In the genomic region with DNA sequence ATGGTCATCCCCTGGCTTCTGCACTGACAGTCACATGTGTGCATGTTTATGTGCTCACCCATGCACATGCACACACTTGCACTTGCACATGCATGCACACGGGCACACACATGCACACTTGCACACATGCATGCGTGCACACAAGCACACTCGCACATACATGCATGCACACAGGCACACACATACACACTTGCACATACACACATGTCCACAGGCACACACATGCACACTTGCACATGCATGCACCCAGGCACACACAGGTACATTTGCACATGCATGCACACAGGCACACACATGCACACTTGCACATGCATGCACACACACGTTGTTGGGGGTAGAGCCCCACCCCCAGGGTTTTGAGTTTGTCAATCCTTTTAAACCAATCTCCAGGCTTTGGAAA, we compare ENCODE assay signal across 28 mouse cellular contexts. TPM values are rescaled to one million over a fixed set of nuclear protein-coding genes. Genes with fewer than 3 reads are reported as not detected.
DNase-seq lines count a peak whose midpoint lies in the region; ATAC-seq and TF ChIP-seq lines count a peak whose summit lies in the region.
"Had no signal": no experiment of that assay in that cellular context is flagged by ENCODE, and none has a peak within 500 bp of the region (broad histone marks: within the 10 kb centered on the region; RNA-seq: fewer than 3 reads in every experiment).

No protein-coding gene starts in this region.

- no peaks in the 10 kb centered on the region for H3K27me3 ChIP-seq in kidney, embryonic 15.5 days
- H3K27me3 ChIP-seq in testis, adult 2 months (ENCODE audit: control insufficient read depth, insufficient read depth, low read length) = no peaks in the 10 kb centered on the region
- no peaks in the 10 kb centered on the region for H3K27me3 ChIP-seq in myocyte (ENCODE audit: control insufficient read depth, insufficient read depth, insufficient read length)
- no peaks in the 10 kb centered on the region for H3K27me3 ChIP-seq in forebrain, embryonic 11.5 days (ENCODE audit: control insufficient read depth, insufficient read depth, low read length)
- H3K27me3 ChIP-seq: heart, embryonic 15.5 days; hindbrain, embryonic 15.5 days had no signal

- peaks cover 24% of the 10 kb centered on the region for H3K4me1 ChIP-seq in kidney, embryonic 15.5 days
- H3K4me1 ChIP-seq in testis, adult 2 months (ENCODE audit: control insufficient read depth, insufficient read depth, low read length) = no peaks in the 10 kb centered on the region
- peaks cover 3% of the 10 kb centered on the region; the same call in 1 of the 2 replicates for H3K4me1 ChIP-seq in forebrain, embryonic 11.5 days (replicated peaks; ENCODE audit: control insufficient read depth, insufficient read depth, low read length)

- no peak overlapping the region for H3K4me2 ChIP-seq in kidney, embryonic 15.5 days
- peak overlapping the region; percentile 65 for H3K4me2 ChIP-seq in myocyte (ENCODE audit: low read depth)
- no peak overlapping the region for H3K4me2 ChIP-seq in forebrain, embryonic 11.5 days (ENCODE audit: low read depth, low read length, severe bottlenecking)
- H3K4me2 ChIP-seq: heart, embryonic 12.5 days; heart, embryonic 15.5 days; hindbrain, embryonic 15.5 days had no signal

- H3K4me3 ChIP-seq in kidney, embryonic 15.5 days (replicated peaks) = no peak overlapping the region
- H3K4me3 ChIP-seq in testis, adult 2 months (ENCODE audit: control insufficient read depth, low read depth, low read length) = no peak overlapping the region
- peak overlapping the region; percentile 21 for H3K4me3 ChIP-seq in myocyte
- no peak overlapping the region for H3K4me3 ChIP-seq in forebrain, embryonic 11.5 days (ENCODE audit: low read depth, low read length)
- H3K4me3 ChIP-seq: forebrain, embryonic 10.5 days; heart, embryonic 12.5 days; heart, embryonic 15.5 days; hindbrain, embryonic 15.5 days had no signal

- 0 out of 2 replicates have a peak overlapping the region, but pooled peaks have one; percentile 4 for H3K9ac ChIP-seq in kidney, embryonic 15.5 days
- no peak overlapping the region for H3K9ac ChIP-seq in forebrain, embryonic 11.5 days (ENCODE audit: low read length)
- H3K9ac ChIP-seq: forebrain, postnatal 0 days; heart, embryonic 12.5 days; heart, embryonic 15.5 days; hindbrain, embryonic 15.5 days had no signal

- TF ChIP-seq CTCF in testis, adult 2 months (IDR thresholded peaks at IDR 0.05; ENCODE audit: control insufficient read depth, insufficient read depth, insufficient replicate concordance, low read depth, low read length) = peak; percentile 10; the same call in 1 of the 2 replicates

- no peak for DNase-seq in kidney, postnatal 25 days
- DNase-seq in testis, postnatal 14 days (ENCODE audit: low spot score) = no peak
- DNase-seq in forebrain, embryonic 11.5 days (ENCODE audit: low spot score) = no peak
- DNase-seq: adrenal gland, adult 2 months; adrenal gland, postnatal 14 days; B cell, adult 2 months; cerebellum, adult 11 months; cerebellum, adult 2 months; cerebellum, adult 9-11 months; cerebellum, postnatal 25 days; embryo, embryonic 11 days; forebrain, postnatal 0 days; gastrocnemius, postnatal 25 days; heart, adult 18-20 months; heart, postnatal 10 days; heart, postnatal 36 days had no signal

- no peaks in the 10 kb centered on the region for H3K36me3 ChIP-seq in kidney, embryonic 15.5 days
- H3K36me3 ChIP-seq in testis, adult 2 months (ENCODE audit: control insufficient read depth, insufficient read depth, low read length) = no peaks in the 10 kb centered on the region
- H3K36me3 ChIP-seq in myocyte (ENCODE audit: control insufficient read depth, insufficient read depth) = no peaks in the 10 kb centered on the region
- no peaks in the 10 kb centered on the region for H3K36me3 ChIP-seq in forebrain, embryonic 11.5 days (ENCODE audit: control insufficient read depth, insufficient read depth, low read length)
- H3K36me3 ChIP-seq: forebrain, embryonic 10.5 days; heart, embryonic 12.5 days; heart, embryonic 15.5 days; hindbrain, embryonic 15.5 days had no signal

- WGBS in kidney, embryonic 15.5 days = 87% methylated on average over 4 of the region's 4 CpGs
- WGBS in forebrain, embryonic 11.5 days = 91% methylated on average over 4 of the region's 4 CpGs

- H3K9me3 ChIP-seq in kidney, embryonic 15.5 days (replicated peaks) = no peaks in the 10 kb centered on the region
- H3K9me3 ChIP-seq in forebrain, embryonic 11.5 days (ENCODE audit: control insufficient read depth, low read length) = no peaks in the 10 kb centered on the region
- H3K9me3 ChIP-seq: heart, embryonic 12.5 days; heart, embryonic 15.5 days; hindbrain, embryonic 15.5 days had no signal

- H3K79me2 ChIP-seq in myocyte (ENCODE audit: control insufficient read depth, insufficient read depth) = no peaks in the 10 kb centered on the region

- ATAC-seq in kidney, embryonic 15.5 days (replicated peaks; ENCODE audit: low FRiP score) = no peak
- no peak for ATAC-seq in forebrain, embryonic 11.5 days (replicated peaks; ENCODE audit: low FRiP score)
- ATAC-seq: forebrain, embryonic 14.5 days; forebrain, postnatal 0 days had no signal

- TF ChIP-seq POLR2A in testis, adult 2 months (IDR thresholded peaks at IDR 0.05; ENCODE audit: control insufficient read depth, low read depth, low read length) = no peak
- peak; percentile 66 for TF ChIP-seq POLR2A in myocyte (IDR thresholded peaks at IDR 0.05; ENCODE audit: insufficient read length, low read depth)

- no peak overlapping the region for H3K27ac ChIP-seq in kidney, embryonic 15.5 days
- no peak overlapping the region for H3K27ac ChIP-seq in testis, adult 2 months (ENCODE audit: control insufficient read depth, insufficient read depth, low read depth, low read length)
- H3K27ac ChIP-seq in forebrain, embryonic 11.5 days (ENCODE audit: low read depth, low read length) = no peak overlapping the region
- H3K27ac ChIP-seq: forebrain, embryonic 10.5 days; heart, embryonic 15.5 days; hindbrain, embryonic 15.5 days had no signal

- H3ac ChIP-seq in myocyte (ENCODE audit: control insufficient read depth, insufficient read length) = no peak overlapping the region

TF ChIP-seq in myocyte, 11 proteins besides CTCF, POLR2A, EP300 and RAD21:
- no peak for TF ChIP-seq USF1 (IDR thresholded peaks at IDR 0.05; ENCODE audit: low read depth)
- no peak for TF ChIP-seq REST (IDR thresholded peaks at IDR 0.05; ENCODE audit: insufficient read depth, insufficient read length)
- peak in 1 of 3 experiments; percentile 48 for TF ChIP-seq MYOG (IDR thresholded peaks at IDR 0.05; ENCODE audit: control insufficient read depth in 1 of 3, insufficient read depth in 1 of 3, insufficient read length in 2 of 3, low read depth in 2 of 3)
- TF ChIP-seq CEBPB (IDR thresholded peaks at IDR 0.05; ENCODE audit: insufficient read depth, poor library complexity, severe bottlenecking) = no peak
- no peak for TF ChIP-seq TCF3 (IDR thresholded peaks at IDR 0.05; ENCODE audit: insufficient read length, low read depth)
- no peak for TF ChIP-seq MAX (IDR thresholded peaks at IDR 0.05; ENCODE audit: low read depth)
- TF ChIP-seq POLR2AphosphoS2 (IDR thresholded peaks at IDR 0.05; ENCODE audit: insufficient read length, low read depth) = peak; percentile 75
- peak in 1 of 3 experiments; percentile 12 for TF ChIP-seq MYOD1 (IDR thresholded peaks at IDR 0.05; ENCODE audit: control insufficient read depth in 1 of 3, insufficient read length in 2 of 3, low read depth in 2 of 3)
- TF ChIP-seq SRF (IDR thresholded peaks at IDR 0.05; ENCODE audit: control insufficient read depth, insufficient read length, low read depth) = no peak
TF ChIP-seq in myocyte: peak in this region for 3.

RNA-seq across cellular contexts. Expression of a gene that starts 18.2 kb away (rescaled TPM):
- 0.14 TPM in 1 of 2 replicates, not detected in the other for polyA plus RNA-seq in kidney, embryonic 15.5 days (2015; fragmentation: Nextera tagmentation; extraction: Ambion mirVana)
- not detected in 2 replicates for polyA plus RNA-seq in testis, adult 2 months (2012; rRNA removed)
- polyA plus RNA-seq in myocyte (2012; fragmentation: generic; extraction: Trizol) = 0.07 TPM
- not detected in 2 replicates for polyA plus RNA-seq in forebrain, embryonic 11.5 days (2014; fragmentation: Nextera tagmentation; extraction: Ambion mirVana)
- polyA plus RNA-seq: adrenal gland, adult 2 months; cortical plate, adult 2 months; embryonic facial prominence, embryonic 11.5 days; embryonic facial prominence, embryonic 14.5 days; forebrain, embryonic 14.5 days; forebrain, postnatal 0 days; heart, embryonic 12.5 days; heart, embryonic 15.5 days; hindbrain, embryonic 15.5 days; intestine, embryonic 14.5 days had no signal

RNA-seq across cellular contexts. Expression of a gene that starts 21.2 kb away (rescaled TPM):
- 1.0 and 1.5 TPM in 2 replicates for polyA plus RNA-seq in kidney, embryonic 15.5 days (2015; fragmentation: Nextera tagmentation; extraction: Ambion mirVana)
- polyA plus RNA-seq in testis, adult 2 months (2012; rRNA removed) = 0.31 and 0.42 TPM in 2 replicates
- 34.0 TPM for polyA plus RNA-seq in myocyte (2012; fragmentation: generic; extraction: Trizol)
- polyA plus RNA-seq in forebrain, embryonic 11.5 days (2014; fragmentation: Nextera tagmentation; extraction: Ambion mirVana) = 42.2 and 47.3 TPM in 2 replicates

RNA-seq across cellular contexts. Expression of a gene that starts 34.0 kb away (rescaled TPM):
- polyA plus RNA-seq in kidney, embryonic 15.5 days (2015; fragmentation: Nextera tagmentation; extraction: Ambion mirVana) = 119 TPM in 2 replicates
- 0.36 and 2.6 TPM in 2 replicates for polyA plus RNA-seq in testis, adult 2 months (2012; rRNA removed)
- polyA plus RNA-seq in myocyte (2012; fragmentation: generic; extraction: Trizol) = 172 TPM
- 14.1 and 14.4 TPM in 2 replicates for polyA plus RNA-seq in forebrain, embryonic 11.5 days (2014; fragmentation: Nextera tagmentation; extraction: Ambion mirVana)

RNA-seq across cellular contexts. Expression of a gene that starts 51.7 kb away (rescaled TPM):
- polyA plus RNA-seq in kidney, embryonic 15.5 days (2015; fragmentation: Nextera tagmentation; extraction: Ambion mirVana) = 0.09 TPM in 2 replicates
- 19.3 and 19.6 TPM in 2 replicates for polyA plus RNA-seq in testis, adult 2 months (2012; rRNA removed)
- 5.4 TPM for polyA plus RNA-seq in myocyte (2012; fragmentation: generic; extraction: Trizol)
- 0.83 and 1.2 TPM in 2 replicates for polyA plus RNA-seq in forebrain, embryonic 11.5 days (2014; fragmentation: Nextera tagmentation; extraction: Ambion mirVana)

Comparison
In these comparisons a context has a peak if more than half of its experiments do, and no peak if none do; other contexts are left out.
1. RNA of a gene that starts 21.2 kb away (polyA plus RNA-seq): 42.2 to 47.3 TPM in forebrain, embryonic 11.5 days and 34.0 TPM in myocyte (single experiment); 1.0 to 1.5 TPM in kidney, embryonic 15.5 days and 0.31 to 0.42 TPM in testis, adult 2 months; every median in the first group is over 10 times any median in the second.